Mouse (Mus musculus) cerebellum, adult 2 months (tissue): ENCODE measurements around the gene Grb10. TPM values are rescaled to one million over a fixed set of nuclear protein-coding genes. Genes with fewer than 3 reads are reported as not detected.

Experiments used
- DNase-seq, 2 experiments: peaks; one replicate each; pipeline ENCODE4 v3.0.0; 2021
- H3K27ac ChIP-seq: fragments of 200-500 bp; 2 replicates; pipeline ENCODE4 v1.5.1; 2012; ENCODE audit warnings: low read length, control low read depth, inconsistent platforms; ENCODE audit not compliant: insufficient read depth
- H3K27me3 ChIP-seq: fragments of 200-500 bp; 2 replicates; pipeline ENCODE4 v1.6.1; 2012; ENCODE audit warnings: inconsistent platforms, mild to moderate bottlenecking, low read length, moderate library complexity; ENCODE audit not compliant: control insufficient read depth, insufficient read depth
- H3K4me1 ChIP-seq: fragments of 200-500 bp; 2 replicates; pipeline ENCODE4 v1.6.1; 2011; ENCODE audit warnings: low read length; ENCODE audit not compliant: control insufficient read depth, insufficient read depth
- H3K4me3 ChIP-seq: fragments of 200-500 bp; replicated peaks from 2 replicates; pipeline ENCODE3; 2011; ENCODE audit warnings: mild to moderate bottlenecking, low read depth, low read length, control low read depth; ENCODE audit not compliant: insufficient read depth
- CTCF ChIP-seq: fragments of 200-500 bp; IDR thresholded peaks from 2 replicates; pipeline ENCODE4 v1.5.1; 2011; ENCODE audit warnings: low read depth, mild to moderate bottlenecking, control low read depth, low read length, moderate library complexity, borderline replicate concordance; ENCODE audit not compliant: insufficient read depth
- POLR2A ChIP-seq: fragments of 200-500 bp; IDR thresholded peaks from 2 replicates; pipeline ENCODE4 v1.6.1; 2011; ENCODE audit warnings: low read length, control low read depth, borderline replicate concordance; ENCODE audit not compliant: insufficient read depth
- WGBS: fragments of 180-500 bp; shearing (Covaris S2); methylation state at CpG from one replicate; pipeline ENCODE4 v1.1.7; 2018; 5-methylcytosine and 5-hydroxymethylcytosine counted together
- polyA plus RNA-seq: library from polyadenylated mRNA; depleted of rRNA; stranded (reverse); fragments of >200 nt; gene quantifications from 2 replicates; pipeline ENCODE4 v1.2.3, GENCODE M21; 2012

Grb10 gene
- polyA plus RNA-seq, 1 experiment = 35.7 TPM

DNA sequence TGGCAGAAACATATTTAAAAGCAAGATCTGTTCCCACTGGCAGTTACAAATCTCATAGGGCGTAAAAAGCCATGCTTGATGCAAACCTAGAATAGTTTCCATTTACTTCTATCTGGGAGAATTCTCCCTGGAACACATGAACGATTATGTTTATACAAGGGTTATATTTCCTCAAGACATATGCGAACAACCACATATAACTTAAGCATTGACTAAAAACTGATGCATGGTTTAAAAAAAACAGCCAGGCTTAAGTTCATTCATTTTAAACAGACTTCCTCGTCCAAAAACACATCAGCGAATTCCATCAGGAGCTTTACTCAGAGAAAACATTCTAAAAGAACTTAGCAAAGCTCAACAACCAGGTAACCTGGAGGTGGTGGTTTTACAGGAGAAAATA, 90.6 kb downstream of the Grb10 start:
- no peaks in the 10 kb centered on the region for H3K27me3 ChIP-seq
- DNase-seq = no peak
- no peak overlapping the region for H3K4me3 ChIP-seq
- 91% methylated on average over 5 of the region's 5 CpGs for WGBS
- H3K27ac ChIP-seq = no peak overlapping the region
- no peaks in the 10 kb centered on the region for H3K4me1 ChIP-seq
- TF ChIP-seq CTCF (no peak), POLR2A (no peak)

DNA sequence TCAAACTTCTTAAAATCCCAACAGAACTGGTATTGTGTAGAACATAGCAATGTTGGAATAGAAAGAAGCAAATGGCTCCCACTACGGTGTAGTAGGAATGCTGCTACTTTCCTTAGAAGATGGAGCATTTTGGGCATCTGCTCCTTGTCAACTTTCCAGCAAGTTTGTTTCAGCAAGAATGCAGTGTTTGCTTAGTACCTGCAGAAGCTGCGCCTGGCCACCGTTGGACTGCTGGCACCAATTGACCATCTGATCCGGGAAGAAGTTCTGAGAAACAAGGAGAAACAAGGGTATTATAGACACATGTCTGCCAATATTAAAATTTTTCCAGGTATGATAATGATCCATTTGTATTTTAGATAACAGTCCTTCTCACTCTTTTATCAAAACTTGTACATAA, 92.7 kb downstream of the Grb10 start:
- Histone ChIP-seq H3K27ac (no peak overlapping the region), H3K4me3 (no peak overlapping the region), H3K4me1 (no peaks in the 10 kb centered on the region), H3K27me3 (no peaks in the 10 kb centered on the region)
- no peak for DNase-seq
- TF ChIP-seq CTCF (no peak), POLR2A (no peak)
- 79% methylated on average over 4 of the region's 4 CpGs for WGBS

DNA sequence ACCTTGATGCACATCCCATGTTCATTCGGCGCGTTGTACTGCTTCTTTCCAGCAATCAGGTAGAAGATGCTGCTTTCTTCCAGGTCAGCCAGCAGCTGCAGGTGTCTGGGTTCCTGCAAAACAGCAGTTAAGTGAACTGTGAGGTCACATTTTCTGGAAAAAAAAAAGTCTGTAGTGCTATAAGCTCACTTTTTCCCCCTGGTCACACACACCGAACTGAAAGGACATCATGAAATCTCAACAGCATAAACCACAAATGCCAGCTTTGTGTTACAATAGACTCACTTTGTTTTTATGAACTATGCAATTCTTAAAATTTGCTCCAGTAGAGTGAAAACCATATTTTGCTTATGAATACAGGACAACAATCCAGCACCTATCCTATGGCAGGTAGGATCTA, 93.7 kb downstream of the Grb10 start:
- WGBS = 97% methylated on average over 4 of the region's 4 CpGs
- TF ChIP-seq POLR2A (no peak), CTCF (no peak)
- Histone ChIP-seq H3K4me1 (no peaks in the 10 kb centered on the region), H3K27ac (no peak overlapping the region), H3K27me3 (no peaks in the 10 kb centered on the region), H3K4me3 (no peak overlapping the region)
- no peak for DNase-seq

DNA sequence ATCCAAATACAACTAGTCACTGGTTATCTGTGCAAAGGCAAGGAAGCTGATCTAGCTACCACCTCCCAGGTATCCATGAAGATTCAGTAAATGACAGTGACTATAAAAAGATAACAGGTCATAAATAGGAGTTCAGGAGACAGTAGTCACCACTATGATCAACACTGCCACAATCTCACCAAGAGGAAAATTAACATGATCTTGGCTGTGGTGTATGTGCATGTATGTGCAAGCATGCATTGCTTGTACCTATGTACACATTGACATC, 94.5 kb downstream of the Grb10 start:
- Histone ChIP-seq H3K4me1 (no peaks in the 10 kb centered on the region), H3K27me3 (no peaks in the 10 kb centered on the region), H3K4me3 (no peak overlapping the region), H3K27ac (no peak overlapping the region)
- TF ChIP-seq CTCF = no peak
- no peak for TF ChIP-seq POLR2A
- DNase-seq = no peak

DNA sequence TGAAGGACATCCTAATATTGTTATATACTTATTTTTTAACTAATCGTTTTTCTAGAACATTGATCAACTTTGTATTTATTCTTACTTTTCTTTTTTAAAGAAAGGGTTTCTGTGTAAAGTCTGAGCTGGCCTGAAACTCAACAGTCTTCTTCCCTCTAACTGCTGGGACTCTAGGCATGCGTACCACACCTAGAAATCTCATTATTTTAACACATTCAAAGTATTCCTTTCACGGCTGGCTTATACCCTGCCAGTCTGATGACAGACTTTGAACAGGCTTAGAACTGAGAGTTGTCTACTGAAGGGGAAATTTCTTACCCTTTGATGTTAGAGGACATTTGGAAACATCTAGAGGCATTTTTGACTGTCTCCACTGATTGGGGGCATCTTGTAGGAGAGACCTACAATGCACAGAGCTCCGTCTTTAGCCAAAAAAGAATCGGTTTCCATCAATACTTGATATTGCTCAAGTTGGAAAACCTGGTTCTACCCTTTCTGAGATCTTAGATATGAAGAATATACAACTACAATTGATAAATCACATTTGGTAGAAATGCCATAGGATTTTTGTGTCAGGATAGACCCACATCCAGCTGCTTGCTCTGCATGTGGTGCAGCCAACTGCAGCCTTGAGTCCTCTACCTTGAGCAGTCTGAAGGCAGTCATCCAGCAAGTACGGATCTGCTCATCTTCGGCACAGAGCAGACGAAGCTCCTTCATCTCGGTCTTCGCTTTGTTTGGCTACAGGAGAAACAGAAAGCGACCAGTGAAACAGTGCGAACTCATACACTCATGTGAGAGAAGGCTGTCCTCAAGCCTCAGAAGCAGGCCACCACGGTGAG, 95.0 kb downstream of the Grb10 start:
- DNase-seq = no peak
- no peak overlapping the region for H3K4me3 ChIP-seq
- WGBS = 87% methylated on average over 13 of the region's 13 CpGs
- H3K4me1 ChIP-seq = no peaks in the 10 kb centered on the region
- H3K27ac ChIP-seq = no peak overlapping the region
- TF ChIP-seq CTCF = no peak
- no peak for TF ChIP-seq POLR2A
- H3K27me3 ChIP-seq = no peaks in the 10 kb centered on the region

DNA sequence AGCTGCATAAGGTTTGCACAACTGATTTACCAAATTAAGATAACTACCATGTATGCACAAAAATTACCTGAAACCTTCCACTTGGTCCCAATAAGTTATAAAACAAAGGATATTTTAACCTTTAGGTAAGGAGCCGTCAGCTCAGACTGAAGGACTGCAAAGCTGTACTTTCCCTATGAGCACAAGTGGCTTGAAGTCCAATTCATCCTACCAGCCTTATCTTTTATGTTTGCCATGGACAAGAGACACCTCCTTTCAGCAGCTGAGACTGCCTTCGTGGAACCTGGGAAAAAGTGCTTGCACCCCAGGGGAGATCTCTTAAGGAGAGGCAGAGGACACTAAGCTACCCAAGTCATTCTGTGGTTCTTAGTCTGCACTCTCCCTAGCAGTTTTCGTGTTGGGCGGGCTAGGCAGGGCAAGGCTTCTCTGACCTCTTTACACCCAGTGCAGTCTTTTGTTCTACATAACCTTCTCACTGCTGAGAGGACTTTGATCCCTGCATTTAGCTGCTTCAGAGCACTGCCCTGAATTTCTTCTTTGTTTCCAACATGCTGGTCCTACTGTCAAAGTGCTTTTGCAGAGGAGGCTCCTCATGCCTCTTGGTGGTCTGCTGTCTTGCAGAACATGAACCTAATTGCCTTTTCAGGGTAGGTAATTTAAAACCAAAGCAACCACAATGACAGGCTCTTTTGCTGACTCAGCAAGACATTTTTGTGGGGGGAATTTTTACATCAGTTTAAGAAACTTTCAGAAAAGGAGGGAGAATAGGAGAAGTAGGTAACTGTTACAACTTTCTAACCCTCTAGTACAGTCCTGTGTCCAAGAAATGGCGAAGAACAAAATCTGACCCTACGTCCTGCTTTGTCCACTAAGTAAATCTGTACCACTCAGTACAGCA, 95.9 kb downstream of the Grb10 start:
- no peak overlapping the region for H3K27ac ChIP-seq
- WGBS = 62% methylated on average over 6 of the region's 6 CpGs
- H3K4me3 ChIP-seq = no peak overlapping the region
- no peaks in the 10 kb centered on the region for H3K27me3 ChIP-seq
- no peaks in the 10 kb centered on the region for H3K4me1 ChIP-seq
- no peak for DNase-seq
- TF ChIP-seq POLR2A (no peak), CTCF (no peak)

DNA sequence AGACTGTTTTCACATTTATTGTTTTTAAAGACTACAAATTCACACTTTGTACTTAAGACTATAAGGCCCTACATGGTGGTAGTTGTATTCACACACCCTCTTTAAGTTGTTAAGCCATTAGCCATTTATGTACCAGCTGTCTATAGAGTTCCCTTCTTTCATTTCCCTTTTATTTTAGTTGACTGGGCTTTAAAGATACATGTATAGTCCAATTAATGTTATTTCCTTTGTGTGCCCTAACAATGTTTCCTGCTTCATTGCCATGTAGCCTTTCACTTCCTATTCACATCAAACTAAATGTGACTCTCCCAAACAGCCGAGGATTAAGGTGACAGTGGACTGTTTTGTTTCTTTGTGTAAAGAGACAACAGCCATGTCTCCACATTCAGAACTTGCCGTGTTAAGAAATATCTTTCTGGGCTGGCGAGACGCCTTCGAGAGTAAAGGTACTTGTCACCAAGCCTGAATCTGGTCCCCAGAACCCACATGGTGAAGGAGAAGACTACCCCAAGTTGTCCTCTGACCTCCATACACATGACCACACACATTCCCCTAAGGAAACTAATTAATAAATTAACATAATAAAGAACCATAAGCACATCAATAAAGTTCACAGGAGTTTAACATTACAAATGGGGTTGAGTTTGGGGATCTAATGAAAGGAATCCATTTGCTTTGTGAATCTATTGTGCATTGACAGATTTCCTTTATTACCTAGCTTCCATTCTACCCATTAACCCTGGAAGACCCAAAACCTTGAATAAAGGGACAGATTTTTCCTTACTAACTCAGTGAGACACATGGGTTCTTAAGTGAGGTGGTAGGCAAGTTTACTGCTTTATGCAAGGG, 97.4 kb downstream of the Grb10 start:
- H3K4me1 ChIP-seq = no peaks in the 10 kb centered on the region
- WGBS = 65% methylated on average over 5 of the region's 5 CpGs
- no peak overlapping the region for H3K4me3 ChIP-seq
- H3K27ac ChIP-seq = no peak overlapping the region
- TF ChIP-seq POLR2A (no peak), CTCF (no peak)
- no peaks in the 10 kb centered on the region for H3K27me3 ChIP-seq
- no peak for DNase-seq
